Mouse (Mus musculus): ENCODE data around the gene Tmem41b. TPM values are rescaled to one million over a fixed set of nuclear protein-coding genes. Genes with fewer than 3 reads are reported as not detected.
A peak's percentile ranks its signal among the peaks of the same experiment; 100 is the strongest.
"Not testable (repeated sequence)": the region's sequence is repeated elsewhere in the genome, so short reads cannot be mapped to it uniquely, and the experiment has no call there.

Tmem41b gene
- 10 to 100 TPM; 41.1 to 45.2 TPM for total RNA-seq (2021)
- long read RNA-seq, experiment 1, transcript Tmem41b-201 (7 exons, 3,840 nt) = major isoform, 36 of 39 reads
- long read RNA-seq, experiment 1, partial matches to known transcripts = 0 of 39 reads
- long read RNA-seq, experiment 1, other reads (novel, unspliced or antisense) = 3 of 39 reads
- long read RNA-seq, experiment 2, transcript Tmem41b-201 (7 exons, 3,840 nt) = major isoform, 11 of 11 reads
- long read RNA-seq, experiment 2, partial matches to known transcripts = 0 of 11 reads
- long read RNA-seq, experiment 2, other reads (novel, unspliced or antisense) = 0 of 11 reads

DNA sequence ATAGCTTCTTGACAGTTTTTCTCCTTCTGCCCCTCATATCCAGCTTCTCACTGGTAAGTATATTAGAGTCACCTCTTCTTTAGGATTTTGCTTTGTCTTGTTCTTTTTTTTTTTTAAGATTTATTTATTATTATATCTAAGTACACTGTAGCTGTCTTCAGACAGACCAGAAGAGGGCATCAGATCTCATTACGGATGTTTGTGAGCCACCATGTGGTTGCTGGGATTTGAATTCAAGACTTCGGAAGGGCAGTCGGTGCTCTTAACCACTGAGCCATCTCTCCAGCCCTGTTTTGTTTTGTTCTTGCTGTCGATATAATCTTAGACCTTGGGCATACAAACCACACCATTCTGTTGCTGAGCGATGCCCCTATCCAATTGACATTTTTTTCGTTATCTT is at the start of gene Tmem41b:
Gene Tmem41b, minus strand, starts transcription at position 155 of the 400 bp plus-strand sequence.
- DNase-seq = peak; percentile 18

DNA sequence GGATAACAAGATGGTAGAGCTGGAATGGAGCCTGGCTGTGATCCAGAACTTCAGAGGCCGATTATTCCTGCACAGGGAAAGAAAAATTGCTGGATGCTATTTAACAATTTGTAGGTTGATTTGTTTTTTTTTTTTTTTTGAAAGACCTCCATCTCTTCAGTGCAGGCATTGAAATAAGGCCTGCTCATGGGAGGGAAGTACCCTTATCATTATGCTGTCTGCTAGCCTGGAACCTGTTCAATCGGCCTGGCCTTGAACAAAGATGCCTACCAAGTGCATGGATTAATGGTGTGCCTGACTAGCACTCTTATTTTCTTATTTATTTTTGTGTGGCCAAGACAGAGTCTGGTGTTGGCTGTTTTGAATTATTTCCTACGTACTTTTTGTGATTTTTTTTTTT is 43.6 kb upstream of the Tmem41b start:
- DNase-seq = no peak

DNA sequence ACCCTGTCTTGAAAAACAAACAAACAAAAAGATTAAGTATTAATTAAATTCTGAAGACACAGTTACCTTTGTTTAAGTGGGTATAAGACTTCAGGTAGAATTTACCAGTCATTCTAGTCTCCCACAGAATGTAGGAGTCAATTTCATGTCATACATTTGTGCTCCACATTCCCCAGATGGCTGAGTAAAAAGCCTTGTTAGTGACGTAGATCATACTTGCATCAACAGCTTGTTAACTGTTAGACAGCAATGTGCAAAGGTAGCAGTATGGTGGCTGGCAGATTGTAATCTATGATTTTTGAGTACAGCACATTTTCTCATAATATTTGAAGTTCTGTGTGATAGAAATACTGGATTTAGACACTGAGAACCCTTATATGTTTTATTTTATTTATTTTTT is 42.1 kb upstream of the Tmem41b start:
- DNase-seq = no peak

DNA sequence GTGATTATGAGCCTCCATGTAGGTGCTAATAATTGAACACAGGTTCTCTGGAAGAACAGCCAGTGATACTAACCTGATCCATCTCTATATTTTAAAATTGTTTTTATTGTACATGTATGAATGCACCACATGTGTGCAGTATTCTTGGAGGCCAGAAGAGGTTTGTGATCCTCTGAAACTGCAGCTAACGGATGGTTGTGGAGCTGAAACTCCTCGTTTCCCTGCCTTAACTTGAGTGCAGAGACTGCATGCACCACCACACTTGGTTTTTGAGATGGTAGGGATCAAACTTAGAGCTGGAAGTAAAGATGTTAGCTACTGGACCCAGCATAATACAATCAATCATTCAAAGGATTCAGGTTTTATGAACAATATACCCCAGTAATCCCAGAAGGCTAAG is 39.9 kb upstream of the Tmem41b start:
- no peak for DNase-seq

DNA sequence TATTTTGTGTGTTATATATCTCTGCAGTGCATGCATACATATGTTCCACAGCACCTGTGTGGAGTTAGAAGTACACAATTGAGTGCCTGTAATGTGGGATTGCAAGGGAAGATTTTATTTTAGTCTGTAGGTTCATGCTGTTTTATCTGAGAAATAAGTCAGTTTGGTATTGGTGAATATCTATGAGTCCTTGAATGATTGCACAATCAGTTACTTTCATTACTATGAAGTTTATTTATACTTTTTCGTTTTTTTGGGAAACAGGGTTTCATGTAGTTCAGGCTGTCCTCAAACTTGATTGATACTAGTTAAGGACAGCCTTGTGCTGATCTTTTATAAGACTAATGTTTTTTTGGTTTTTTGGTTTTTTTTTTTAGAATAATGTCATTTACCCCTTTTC is 36.8 kb upstream of the Tmem41b start:
- DNase-seq = no peak

DNA sequence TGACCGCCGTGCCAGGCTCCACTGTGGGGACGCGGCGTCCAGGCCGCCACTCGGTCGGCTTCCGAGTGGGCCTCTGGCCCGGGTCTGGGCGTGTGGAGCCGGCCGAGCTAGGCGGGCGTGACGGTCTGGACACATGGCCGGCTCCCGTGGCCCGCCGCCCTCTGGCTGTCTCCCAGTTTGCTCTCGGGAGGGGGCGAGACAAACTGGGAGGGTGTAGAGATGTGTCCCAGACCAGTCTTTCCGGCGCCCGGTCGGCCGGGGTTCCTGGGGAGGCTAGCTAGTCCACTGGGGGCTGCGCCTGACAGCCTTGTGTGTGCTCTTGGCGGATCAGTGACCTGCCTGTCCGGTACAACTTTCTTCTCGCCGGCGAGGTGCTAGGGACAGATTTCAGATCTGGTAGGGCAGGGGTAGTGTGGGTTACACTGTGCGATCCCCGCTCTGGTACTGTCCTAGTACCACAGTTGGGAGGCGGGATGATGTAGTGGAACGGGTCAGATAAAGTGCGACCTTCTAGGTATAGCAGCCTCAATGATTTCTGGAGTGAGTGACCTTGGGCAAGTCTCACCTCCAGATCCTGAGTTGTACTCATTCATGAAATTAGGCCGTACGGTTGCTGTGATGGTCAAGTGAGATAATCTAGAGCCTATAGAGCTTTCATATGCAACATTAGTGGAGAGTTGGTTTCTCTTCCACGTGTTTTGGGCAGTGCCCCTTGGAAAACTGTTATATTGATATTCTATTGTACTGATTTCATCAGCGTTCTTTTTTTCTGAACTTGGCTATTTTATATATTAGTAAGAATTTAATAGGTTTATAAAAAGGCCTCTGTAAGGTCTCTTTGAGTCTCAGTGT is 32.1 kb upstream of the Tmem41b start:
- peak; percentile 76 for DNase-seq

DNA sequence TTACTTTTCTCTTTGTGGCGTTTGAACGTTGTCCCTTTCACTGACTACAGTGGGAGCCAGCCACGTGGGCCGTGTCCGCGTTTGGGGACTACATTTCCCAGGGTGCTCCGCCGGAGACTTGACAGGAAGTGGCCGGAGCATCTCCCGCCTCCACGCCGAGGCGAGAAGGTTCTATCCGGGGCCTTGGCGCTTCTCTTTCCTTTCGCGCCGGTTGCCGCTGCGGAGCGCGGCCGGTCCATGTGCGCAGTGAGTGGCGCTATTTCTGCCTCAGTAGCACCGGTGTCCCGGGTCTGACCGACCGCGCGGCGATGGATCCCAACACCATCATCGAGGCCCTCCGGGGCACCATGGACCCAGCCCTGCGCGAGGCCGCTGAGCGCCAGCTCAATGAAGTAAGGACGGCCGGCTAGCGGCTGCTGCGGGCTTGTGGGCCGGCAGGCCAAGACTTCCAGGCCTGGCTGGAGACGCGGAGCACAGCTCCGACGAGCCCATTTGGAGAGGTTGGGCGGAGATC is 31.4 kb upstream of the Tmem41b start, which contains the start of gene Ipo7:
Gene Ipo7, plus strand, starts transcription at position 158 of the 514 bp plus-strand sequence.
- DNase-seq = peak; percentile 96

DNA sequence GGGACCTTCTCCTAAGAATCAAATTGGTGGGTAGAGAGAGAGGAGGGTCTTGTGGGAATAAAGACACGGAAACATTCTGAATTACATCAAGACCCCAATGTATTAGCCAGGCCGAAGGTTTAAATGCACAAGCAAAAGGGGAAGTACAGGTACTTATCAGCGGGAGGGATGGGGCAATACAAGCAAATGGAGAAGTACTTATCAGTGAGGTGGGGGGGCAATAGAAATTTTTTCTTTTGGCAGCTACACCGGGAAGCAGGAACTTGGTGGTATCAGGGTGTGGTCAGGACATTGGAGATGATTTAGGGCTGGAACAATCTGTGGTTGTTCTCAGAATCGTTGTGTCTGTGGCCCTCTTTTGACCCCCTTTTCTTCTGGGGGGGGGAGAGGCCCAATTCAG is 27.5 kb upstream of the Tmem41b start:
- DNase-seq = no peak

DNA sequence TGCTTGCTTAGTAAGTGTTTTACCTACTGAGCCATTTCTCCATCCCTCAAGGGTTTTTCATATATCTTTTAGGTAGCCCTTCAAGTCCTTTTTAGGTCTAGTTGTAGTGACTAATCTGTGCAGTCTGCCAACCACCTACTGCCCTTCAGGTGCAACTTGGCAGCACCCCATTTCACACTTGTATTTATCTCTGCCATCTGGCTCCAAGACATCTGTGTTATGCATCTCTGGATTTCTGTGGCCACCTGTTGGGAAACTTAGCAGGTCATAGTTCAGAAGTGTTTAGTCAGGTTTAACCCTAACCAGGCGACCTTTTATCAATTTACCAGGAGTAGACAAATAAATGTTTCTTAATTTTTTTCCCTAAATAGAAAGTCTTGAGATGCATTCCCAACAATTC is 24.7 kb upstream of the Tmem41b start:
- DNase-seq = no peak

DNA sequence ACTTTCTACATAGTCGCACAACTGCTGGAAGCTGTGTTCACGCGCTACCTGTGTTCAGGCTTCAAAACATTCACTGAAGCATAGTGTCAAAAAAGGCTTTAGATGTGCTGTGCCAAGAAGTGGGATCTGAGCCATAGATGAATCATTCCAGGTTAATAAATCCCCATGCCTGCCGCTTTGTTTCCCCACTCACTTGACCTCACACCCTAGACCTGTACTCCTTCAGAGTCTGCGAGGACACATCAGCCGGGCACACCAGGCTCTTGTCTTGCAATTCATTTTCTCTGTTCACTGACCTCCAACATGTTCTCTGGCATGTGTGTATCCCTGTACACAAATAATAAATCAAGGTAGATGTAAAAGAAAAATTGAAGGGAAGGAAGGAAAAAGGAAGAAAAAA is 22.4 kb upstream of the Tmem41b start:
- DNase-seq = no peak

DNA sequence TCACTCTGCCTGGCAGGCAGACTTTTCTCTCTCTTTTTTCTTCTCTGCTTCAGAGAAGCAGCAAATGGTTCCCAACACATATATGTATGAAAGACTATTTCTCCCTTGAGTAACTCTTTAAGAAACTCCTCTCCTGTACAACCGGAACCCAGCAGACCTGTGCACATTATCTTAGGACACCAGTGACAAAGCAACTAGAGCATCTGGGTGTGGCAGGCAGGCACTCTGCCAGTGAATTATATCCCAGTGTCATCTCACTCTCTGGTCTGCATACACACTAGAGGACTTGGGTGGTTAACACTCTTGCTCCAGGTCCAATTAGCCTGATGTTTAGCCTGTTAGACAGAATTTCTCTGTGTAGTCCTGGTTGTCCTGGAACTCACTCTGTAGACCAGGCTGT is 21.8 kb upstream of the Tmem41b start:
- no peak for DNase-seq

DNA sequence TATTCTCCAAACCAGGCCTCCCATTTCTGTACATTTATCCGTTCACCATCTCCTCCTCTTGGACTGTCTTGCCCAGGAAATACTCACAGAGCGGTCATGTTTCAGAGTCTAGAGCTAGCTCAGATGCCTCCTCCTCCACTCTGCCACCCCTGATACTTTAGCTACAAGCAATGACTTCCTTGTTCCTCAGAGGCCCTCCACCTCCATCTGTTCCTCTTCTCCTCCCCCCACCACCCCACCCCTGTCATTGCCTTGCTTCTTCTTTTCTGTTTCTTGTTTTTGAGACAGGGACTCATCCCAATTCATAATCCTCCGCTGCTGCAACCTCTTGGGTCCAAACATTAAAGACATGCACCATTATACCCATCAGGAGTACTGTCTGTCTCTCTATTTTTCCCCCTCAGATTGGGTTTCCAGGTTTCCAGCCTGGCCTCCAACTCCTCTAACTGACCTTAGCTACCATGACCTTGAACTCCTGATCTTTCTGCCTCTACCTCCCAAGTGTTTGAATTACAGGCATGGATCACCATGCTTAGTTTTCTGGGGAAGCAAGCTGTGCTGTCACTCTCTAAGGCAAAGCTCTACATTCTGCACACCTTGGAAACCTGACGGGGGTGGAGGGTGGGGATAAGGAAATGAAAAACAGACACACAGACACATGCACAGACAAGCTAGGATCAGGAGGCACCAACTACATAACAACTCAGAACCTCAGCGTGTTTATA is 19.9 kb upstream of the Tmem41b start:
- no peak for DNase-seq

DNA sequence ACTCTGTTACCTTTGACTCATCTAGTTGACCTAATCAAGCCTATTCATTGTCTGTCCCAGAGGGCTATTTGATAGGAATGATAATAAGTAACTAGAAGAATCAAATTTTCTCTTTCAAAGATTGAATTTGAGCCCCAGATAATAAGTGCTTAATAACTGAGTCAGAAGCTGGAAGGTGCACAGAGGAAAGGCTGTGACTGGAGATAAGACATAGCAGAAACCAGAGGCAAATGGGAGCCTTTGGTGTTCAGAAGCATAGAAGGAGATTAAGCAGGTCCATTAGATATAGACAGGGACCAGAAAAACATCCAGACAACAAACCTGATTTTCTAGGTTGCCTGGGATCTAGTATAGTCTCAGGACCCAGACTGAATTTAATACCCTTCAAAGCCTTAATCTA is 19.2 kb upstream of the Tmem41b start:
- no peak for DNase-seq

DNA sequence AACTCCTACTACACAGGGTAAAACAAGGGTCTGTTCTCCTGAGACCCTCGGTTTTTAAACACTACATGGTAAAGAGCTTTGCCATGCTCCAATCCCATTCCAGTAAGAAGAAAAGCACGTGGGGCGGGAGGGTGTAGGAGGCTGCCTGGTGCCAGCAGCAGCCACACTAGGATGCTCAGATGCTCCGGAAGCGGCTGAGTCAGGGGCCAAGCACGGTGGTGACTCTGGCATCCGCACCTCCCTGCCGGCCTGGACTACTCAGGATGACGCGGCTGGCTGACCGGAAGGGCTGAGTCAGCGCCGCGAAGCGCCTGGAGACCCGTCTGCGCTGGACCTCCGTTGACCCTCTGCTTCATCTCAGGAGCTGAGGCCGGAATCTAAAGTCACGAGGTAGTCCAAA is 16.2 kb upstream of the Tmem41b start:
- peak; percentile 76 for DNase-seq

DNA sequence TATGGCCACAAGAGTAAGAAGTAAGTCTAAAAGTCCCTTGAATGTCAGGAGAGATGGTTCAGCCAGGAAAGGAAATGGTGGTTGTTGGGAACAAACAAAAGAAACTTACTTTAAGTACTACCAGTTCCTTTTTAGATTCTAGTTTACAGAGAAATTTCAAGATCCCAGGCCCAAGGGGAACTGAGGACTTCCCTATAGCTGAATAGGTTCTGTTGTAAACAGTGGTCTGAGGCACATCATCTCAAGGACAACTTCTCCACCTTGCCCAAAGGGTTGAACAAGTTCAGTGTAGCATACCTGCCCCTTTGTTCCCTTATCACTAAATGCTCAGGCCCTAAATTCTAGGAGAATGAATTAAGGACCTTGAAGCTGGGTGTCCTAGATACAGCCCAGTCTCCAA is 15.4 kb upstream of the Tmem41b start:
- DNase-seq = no peak

DNA sequence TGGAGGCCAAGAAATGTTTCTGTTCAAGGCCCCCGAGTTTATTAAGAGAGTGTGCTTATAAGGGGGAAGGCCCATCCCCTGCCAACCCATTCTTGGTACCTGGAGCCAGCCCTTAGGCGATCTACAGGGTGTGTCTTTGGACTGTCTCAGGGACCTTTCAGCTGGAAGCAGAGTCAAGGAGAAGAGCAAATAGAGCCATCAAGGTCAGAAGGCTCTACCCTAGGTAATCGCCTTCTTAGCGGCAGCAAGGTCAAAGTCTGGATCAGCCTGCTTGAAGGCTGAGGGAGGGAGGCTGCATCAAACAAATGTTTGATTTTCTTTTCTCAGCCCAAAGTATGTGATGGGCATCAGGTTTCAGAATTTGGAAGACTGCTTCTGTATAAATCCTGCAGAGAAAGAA is 11.7 kb upstream of the Tmem41b start:
- no peak for DNase-seq

DNA sequence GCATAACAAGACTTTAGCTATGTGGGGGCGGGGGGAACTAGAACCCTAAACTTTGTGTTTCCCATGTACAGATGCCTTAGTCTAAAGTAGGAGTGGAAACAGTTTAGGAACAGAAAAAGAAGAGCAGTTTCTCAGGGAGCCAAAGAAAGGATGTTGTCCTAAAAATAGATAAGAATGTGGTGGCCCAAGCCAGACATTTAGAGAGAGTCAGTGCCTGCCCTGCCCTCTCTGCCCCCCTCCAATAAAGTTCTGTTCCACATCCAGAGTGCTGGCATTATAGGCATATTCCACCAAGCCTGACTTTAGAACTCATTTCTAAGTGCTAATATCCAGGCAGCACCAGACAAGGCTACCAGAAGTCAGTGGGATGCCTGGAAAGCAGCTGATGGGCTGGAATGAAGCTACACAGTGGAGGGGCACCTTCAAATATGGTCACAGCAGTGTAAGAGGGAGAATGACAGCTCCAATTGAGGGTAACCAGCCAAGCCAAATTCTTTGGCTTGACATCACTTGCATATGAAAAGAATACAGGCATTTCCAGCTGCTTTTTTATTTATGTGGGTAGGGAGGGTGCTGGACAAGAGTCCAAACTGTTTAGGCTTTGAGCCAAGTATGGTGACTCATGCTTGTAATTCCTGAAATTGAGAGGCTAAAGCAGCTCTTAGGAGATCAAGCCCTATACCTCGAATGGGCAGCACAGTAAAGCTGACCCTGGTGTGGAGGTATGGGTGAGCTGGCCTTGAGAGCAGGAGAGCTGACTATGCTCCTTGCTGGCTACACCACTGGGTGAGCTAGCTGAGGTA is 6.6 kb upstream of the Tmem41b start:
- peak; percentile 76 for DNase-seq

DNA sequence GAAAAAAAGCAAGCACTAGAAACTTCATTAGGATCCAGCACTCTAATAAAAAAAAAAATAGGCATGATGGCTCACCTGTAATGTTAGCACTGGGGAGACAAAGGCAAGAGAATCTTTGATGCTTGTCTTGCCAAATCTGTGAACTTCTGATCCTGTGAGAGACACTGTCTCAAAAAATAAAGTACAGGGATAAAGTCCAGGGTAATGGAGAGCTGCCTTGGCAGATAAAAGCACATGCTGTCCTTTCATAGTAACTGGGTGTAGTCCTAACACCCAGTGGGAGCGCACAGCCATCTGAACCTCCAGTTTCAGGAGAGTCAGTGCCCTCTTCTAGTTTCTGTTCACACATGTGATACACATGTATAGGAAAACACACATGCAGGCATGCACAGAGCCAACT is 4.6 kb upstream of the Tmem41b start:
- no peak for DNase-seq

DNA sequence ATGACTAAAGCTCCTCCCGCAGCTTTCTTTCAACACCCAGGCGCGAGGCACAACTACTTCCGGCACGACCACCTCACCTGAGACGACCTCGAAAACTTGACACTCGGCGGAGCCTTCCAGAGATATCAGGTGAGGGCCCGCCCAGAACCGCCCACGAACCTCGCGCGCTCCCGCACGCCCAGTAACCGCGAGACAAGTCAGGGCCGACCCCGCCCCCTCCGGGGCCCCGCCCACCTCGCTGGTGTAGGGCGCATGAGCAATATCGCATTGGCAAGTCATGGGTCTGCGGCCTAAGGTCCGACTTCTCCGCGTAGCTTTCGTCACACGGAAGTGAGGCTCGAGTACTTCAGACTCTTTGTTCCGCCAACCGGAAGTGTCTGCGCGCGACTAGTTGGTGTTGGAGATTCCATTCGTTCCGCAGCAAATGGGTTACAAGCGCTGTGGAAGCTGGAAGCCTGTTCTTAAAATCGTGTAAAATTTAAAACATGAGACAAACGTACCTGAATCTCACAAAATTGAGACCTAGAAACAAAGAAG is 528 bp downstream of the Tmem41b start:
- DNase-seq = peak; percentile 100

DNA sequence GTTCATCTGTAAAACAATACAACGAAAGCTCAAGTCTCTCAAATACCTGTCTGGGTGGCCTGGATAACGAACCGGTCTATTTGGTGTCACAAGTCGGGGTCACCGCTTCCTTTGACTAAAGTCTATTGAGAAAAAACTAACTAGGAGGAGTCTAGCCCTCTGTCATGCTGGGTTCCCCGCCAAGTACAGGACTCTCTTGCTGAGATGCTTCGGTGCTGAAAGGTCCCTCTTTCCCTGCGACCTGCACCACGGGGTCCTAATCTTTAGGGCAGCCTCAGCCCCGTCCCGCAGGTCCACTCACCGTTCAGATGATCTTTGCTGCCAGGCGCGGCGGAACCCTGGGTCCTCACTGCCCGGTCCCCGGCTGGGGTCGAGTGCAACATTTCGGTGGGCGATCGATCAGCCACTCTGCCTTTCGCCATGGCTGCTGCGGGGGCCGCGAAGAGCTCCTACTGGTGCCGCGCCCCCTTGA is 1.0 kb downstream of the Tmem41b start:
- no peak for DNase-seq

DNA sequence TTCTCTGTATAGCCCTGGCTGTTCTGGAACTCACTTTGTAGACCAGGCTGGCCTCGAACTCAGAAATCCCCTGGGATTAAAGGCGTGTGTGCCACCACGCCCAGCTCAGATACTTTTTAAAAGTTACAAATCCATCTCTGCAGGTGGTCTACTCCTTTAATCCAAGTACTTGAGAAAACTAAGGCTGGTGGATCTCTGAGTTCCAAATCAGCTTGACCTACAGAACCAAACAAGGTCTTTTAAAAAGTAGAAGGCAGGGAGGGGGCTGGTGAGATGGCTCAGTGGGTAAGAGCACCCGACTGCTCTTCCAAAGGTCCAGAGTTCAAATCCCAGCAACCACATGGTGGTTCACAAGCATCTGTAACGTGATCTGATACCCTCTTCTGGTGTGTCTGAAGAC is 2.1 kb downstream of the Tmem41b start:
- not testable (repeated sequence) for DNase-seq

All from adrenal gland, postnatal 10 days (tissue).